Mouse (Mus musculus) embryonic facial prominence, embryonic 14.5 days (tissue): ENCODE measurements at regions not wholly inside any gene's neighbourhood (a gene's known extent, or its start where the extent isn't known, plus 50 kb on each side); places are given as distances from the start of the nearest gene placed in this dataset.

Experiments
- ATAC-seq: fragments of 200-750 bp; cut with Nextera tagmentation; 2 replicates; pipeline ENCODE4 v1.8.0; 2017; ENCODE audit warnings: low read depth, moderate number of reproducible peaks, moderate TSS enrichment
- DNase-seq: peaks from one replicate; pipeline ENCODE4 v3.0.0-alpha.2; 2015; ENCODE audit warnings: low spot score
- H3K27ac ChIP-seq: fragments of 300-500 bp; sonication (generic); replicated peaks from 2 replicates; pipeline ENCODE4 v1.5.1; 2014; ENCODE audit warnings: low read depth, mild to moderate bottlenecking, low read length, moderate library complexity
- H3K27me3 ChIP-seq: fragments of 300-500 bp; sonication (generic); replicated peaks from 2 replicates; pipeline ENCODE4 v1.6.1; 2014; ENCODE audit warnings: low read length; ENCODE audit not compliant: control insufficient read depth, insufficient read depth
- H3K36me3 ChIP-seq: fragments of 300-500 bp; sonication (generic); 2 replicates; pipeline ENCODE4 v1.6.1; 2014; ENCODE audit warnings: low read length, mixed read lengths; ENCODE audit not compliant: control insufficient read depth, insufficient read depth
- H3K4me1 ChIP-seq: fragments of 300-500 bp; sonication (generic); 2 replicates; pipeline ENCODE4 v1.6.1; 2014; ENCODE audit warnings: antibody characterized with exemption, low read length; ENCODE audit not compliant: control insufficient read depth, insufficient read depth
- H3K4me2 ChIP-seq: fragments of 300-500 bp; sonication (generic); 2 replicates; pipeline ENCODE4 v1.6.1; 2014; ENCODE audit warnings: low read depth, mild to moderate bottlenecking, low read length, moderate library complexity, mixed read lengths
- H3K4me3 ChIP-seq: fragments of 300-500 bp; sonication (generic); 2 replicates; pipeline ENCODE4 v1.5.1; 2014; ENCODE audit warnings: low read depth, mild to moderate bottlenecking, low read length
- H3K9ac ChIP-seq: fragments of 300-500 bp; sonication (generic); 2 replicates; pipeline ENCODE4 v1.6.1; 2014; ENCODE audit warnings: low read depth, mild to moderate bottlenecking, low read length, moderate library complexity, mixed read lengths
- H3K9me3 ChIP-seq: fragments of 300-500 bp; sonication (generic); 2 replicates; pipeline ENCODE4 v1.6.1; 2016; ENCODE audit warnings: low read length; ENCODE audit not compliant: control insufficient read depth
- WGBS: fragments of 180-500 bp; shearing (Covaris S2); extraction: QIAGEN DNeasy Blood & Tissue Kit; methylation state at CpG from one replicate; pipeline ENCODE4 v1.1.7; 2014; 5-methylcytosine and 5-hydroxymethylcytosine counted together

GRCm38 (mm10) chr12:8109203-8109770 lies 98.6 kb upstream of the Ldah start:
- Histone ChIP-seq H3K36me3 (no peaks in the 10 kb centered on the region), H3K9ac (no peak overlapping the region), H3K27me3 (no peaks in the 10 kb centered on the region), H3K4me1 (0 out of 2 replicates have a peak, but pooled peaks cover 13% of the 10 kb centered on the region), H3K9me3 (no peaks in the 10 kb centered on the region), H3K27ac (no peak overlapping the region), H3K4me3 (no peak overlapping the region), H3K4me2 (no peak overlapping the region)
- WGBS = 56% methylated on average over 5 of the region's 5 CpGs
- ATAC-seq (no peak), DNase-seq (no peak)

GRCm38 (mm10) chr12:8109876-8110275 lies 98.0 kb upstream of the Ldah start:
- 82% methylated on average over 6 of the region's 6 CpGs for WGBS
- DNase-seq (no peak), ATAC-seq (no peak)
- Histone ChIP-seq H3K36me3 (no peaks in the 10 kb centered on the region), H3K9me3 (no peaks in the 10 kb centered on the region), H3K27me3 (no peaks in the 10 kb centered on the region), H3K4me1 (0 out of 2 replicates have a peak, but pooled peaks cover 13% of the 10 kb centered on the region), H3K4me3 (no peak overlapping the region), H3K4me2 (no peak overlapping the region), H3K9ac (no peak overlapping the region), H3K27ac (no peak overlapping the region)

- H3K4me1 ChIP-seq = 0 out of 2 replicates have a peak, but pooled peaks cover 13% of the 10 kb centered on the region
- no peaks in the 10 kb centered on the region for H3K27me3 ChIP-seq
- H3K27ac ChIP-seq = no peak overlapping the region
- H3K9ac ChIP-seq = no peak overlapping the region
- no peaks in the 10 kb centered on the region for H3K9me3 ChIP-seq
- H3K4me3 ChIP-seq = no peak overlapping the region
- no peaks in the 10 kb centered on the region for H3K36me3 ChIP-seq
- 68% methylated on average over 4 of the region's 4 CpGs for WGBS
- no peak for DNase-seq
- ATAC-seq = no peak
- H3K4me2 ChIP-seq = no peak overlapping the region
These were observed 97.6 kb upstream of the Ldah start for GRCm38 (mm10) chr12:8110297-8110696.

- H3K9ac ChIP-seq = no peak overlapping the region
- no peaks in the 10 kb centered on the region for H3K27me3 ChIP-seq
- H3K4me2 ChIP-seq = no peak overlapping the region
- H3K27ac ChIP-seq = no peak overlapping the region
- 60% methylated on average over 4 of the region's 4 CpGs for WGBS
- no peaks in the 10 kb centered on the region for H3K9me3 ChIP-seq
- no peak overlapping the region for H3K4me3 ChIP-seq
- no peak for ATAC-seq
- 0 out of 2 replicates have a peak, but pooled peaks cover 13% of the 10 kb centered on the region for H3K4me1 ChIP-seq
- H3K36me3 ChIP-seq = no peaks in the 10 kb centered on the region
- no peak for DNase-seq
These were observed 96.4 kb upstream of the Ldah start for GRCm38 (mm10) chr12:8111484-8111883.

GRCm38 (mm10) chr12:8155566-8155965 lies 52.3 kb upstream of the Ldah start:
- Histone ChIP-seq H3K27me3 (no peaks in the 10 kb centered on the region), H3K4me1 (no peaks in the 10 kb centered on the region), H3K9ac (no peak overlapping the region), H3K27ac (no peak overlapping the region), H3K36me3 (no peaks in the 10 kb centered on the region), H3K4me2 (no peak overlapping the region), H3K9me3 (no peaks in the 10 kb centered on the region), H3K4me3 (no peak overlapping the region)
- 74% methylated on average over 1 of the region's 1 CpGs for WGBS
- ATAC-seq = no peak
- no peak for DNase-seq
